Mouse (Mus musculus) liver, adult 2 months (tissue): ENCODE measurements around the gene Hdlbp. TPM values are rescaled to one million over a fixed set of nuclear protein-coding genes. Genes with fewer than 3 reads are reported as not detected.
A peak's percentile ranks its signal among the peaks of the same experiment; 100 is the strongest.
"Not testable (repeated sequence)": the region's sequence is repeated elsewhere in the genome, so short reads cannot be mapped to it uniquely, and the experiment has no call there.

Experiments used
- DNase-seq: peaks from one replicate; pipeline ENCODE4 v3.0.0-alpha.2; 2011; ENCODE audit warnings: low read depth, low spot score; ENCODE audit errors: extremely low read depth
- H3K27ac ChIP-seq: fragments of 200-500 bp; replicated peaks from 2 replicates; pipeline ENCODE4 v1.5.1; 2012; ENCODE audit warnings: low read depth, mild to moderate bottlenecking, control low read depth, inconsistent platforms, low read length; ENCODE audit not compliant: insufficient read depth
- H3K27me3 ChIP-seq: fragments of 200-500 bp; 2 replicates; pipeline ENCODE4 v1.6.1; 2012; ENCODE audit warnings: mild to moderate bottlenecking, moderate library complexity, low read length, inconsistent platforms; ENCODE audit not compliant: control insufficient read depth, insufficient read depth
- H3K36me3 ChIP-seq: fragments of 200-500 bp; 2 replicates; pipeline ENCODE4 v1.6.1; 2012; ENCODE audit warnings: low read length, inconsistent platforms; ENCODE audit not compliant: control insufficient read depth, insufficient read depth
- H3K4me1 ChIP-seq: fragments of 200-500 bp; 2 replicates; pipeline ENCODE4 v1.6.1; 2011; ENCODE audit warnings: low read length; ENCODE audit not compliant: control insufficient read depth, insufficient read depth
- H3K4me3 ChIP-seq: fragments of 200-500 bp; 2 replicates; pipeline ENCODE4 v1.5.1; 2011; ENCODE audit warnings: low read depth, mild to moderate bottlenecking, control low read depth, low read length, moderate library complexity; ENCODE audit not compliant: insufficient read depth
- H3K79me2 ChIP-seq: fragments of 200-500 bp; 2 replicates; pipeline ENCODE4 v1.6.1; 2012; ENCODE audit warnings: inconsistent platforms, mild to moderate bottlenecking, low read length, moderate library complexity; ENCODE audit not compliant: control insufficient read depth, insufficient read depth
- H3K9ac ChIP-seq: fragments of 200-500 bp; 2 replicates; pipeline ENCODE4 v1.6.1; 2012; ENCODE audit warnings: low read depth, mild to moderate bottlenecking, control low read depth, inconsistent platforms, low read length
- CTCF ChIP-seq: fragments of 200-500 bp; IDR thresholded peaks from 2 replicates; pipeline ENCODE4 v1.5.1; 2011; ENCODE audit warnings: low read depth, low read length, control low read depth
- POLR2A ChIP-seq: fragments of 200-500 bp; IDR thresholded peaks from 2 replicates; pipeline ENCODE4 v1.6.1; 2011; ENCODE audit warnings: low read length, control low read depth; ENCODE audit not compliant: insufficient read depth; ENCODE audit errors: extremely low read depth
- WGBS: fragments of 180-500 bp; shearing (Covaris S2); methylation state at CpG from one replicate; pipeline ENCODE4 v1.1.7; 2018; 5-methylcytosine and 5-hydroxymethylcytosine counted together
- polyA plus RNA-seq: library from polyadenylated mRNA; depleted of rRNA; stranded (reverse); fragments of >200 nt; gene quantifications from 2 replicates; pipeline ENCODE4 v1.2.3, GENCODE M21; 2012
- total RNA-seq: library from RNA; depleted of rRNA; stranded (reverse); fragments of >200 nt; gene quantifications from 2 replicates; pipeline ENCODE4 v1.2.3, GENCODE M21; 2014

The Hdlbp gene
- total and polyA plus RNA-seq, 2 experiments = 119 to 169 TPM

DNA sequence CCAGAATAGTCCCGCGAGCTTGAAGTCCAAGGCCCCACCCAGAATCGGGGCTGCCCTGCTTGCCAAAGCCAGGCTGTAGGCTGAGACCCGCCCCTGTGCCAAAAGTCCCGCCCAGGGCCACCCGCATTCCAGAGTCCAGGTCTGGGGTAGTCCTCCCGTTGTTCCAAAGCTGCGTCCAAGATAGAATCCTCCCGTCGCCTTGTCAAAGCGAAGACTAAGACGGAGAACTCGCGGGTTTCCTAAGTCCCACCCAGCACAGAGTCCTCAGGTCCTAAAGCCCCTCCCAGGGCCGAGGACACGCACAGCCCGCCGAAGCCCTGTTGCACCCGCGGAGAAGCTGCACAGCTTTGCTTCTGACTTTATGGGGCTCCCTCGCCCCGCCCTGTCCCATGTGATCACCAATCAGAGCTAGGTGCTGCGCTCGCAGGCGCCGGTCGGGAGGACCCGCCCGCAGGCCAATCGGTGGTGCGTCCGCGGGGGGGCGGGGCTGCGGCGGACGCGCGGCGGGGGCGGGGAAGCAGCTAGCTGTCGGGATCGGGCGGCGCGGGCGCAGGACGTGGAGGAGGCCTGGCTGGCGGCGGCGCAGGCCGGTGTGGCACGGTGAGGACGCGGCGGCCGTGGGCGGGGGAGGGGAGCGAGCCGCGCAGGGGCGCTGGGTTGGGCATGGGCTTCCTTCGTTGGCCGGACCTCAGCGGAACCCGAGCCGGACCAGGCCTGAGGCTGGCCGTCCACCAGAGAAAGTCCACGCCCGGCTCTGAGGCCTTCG lies 33.2 kb upstream of the Hdlbp start, which contains the start of gene Farp2:
Gene Farp2, plus strand, starts transcription at position 495 of the 766 bp plus-strand sequence.
- H3K9ac ChIP-seq = peak within 1 kb of the TSS; percentile 87
- TF ChIP-seq POLR2A (peak; percentile 94), CTCF (no peak)
- H3K36me3 ChIP-seq = peaks cover 7% of the 10 kb centered on the region
- 2% methylated on average over 68 of the region's 71 CpGs for WGBS
- peak within 1 kb of the TSS; percentile 83 for H3K4me3 ChIP-seq
- no peaks in the 10 kb centered on the region for H3K27me3 ChIP-seq
- H3K79me2 ChIP-seq = peaks cover 24% of the 10 kb centered on the region
- H3K27ac ChIP-seq = peak within 1 kb of the TSS; percentile 89
- peaks cover 12% of the 10 kb centered on the region; the same call in 1 of the 2 replicates for H3K4me1 ChIP-seq
- peak; percentile 89 for DNase-seq

DNA sequence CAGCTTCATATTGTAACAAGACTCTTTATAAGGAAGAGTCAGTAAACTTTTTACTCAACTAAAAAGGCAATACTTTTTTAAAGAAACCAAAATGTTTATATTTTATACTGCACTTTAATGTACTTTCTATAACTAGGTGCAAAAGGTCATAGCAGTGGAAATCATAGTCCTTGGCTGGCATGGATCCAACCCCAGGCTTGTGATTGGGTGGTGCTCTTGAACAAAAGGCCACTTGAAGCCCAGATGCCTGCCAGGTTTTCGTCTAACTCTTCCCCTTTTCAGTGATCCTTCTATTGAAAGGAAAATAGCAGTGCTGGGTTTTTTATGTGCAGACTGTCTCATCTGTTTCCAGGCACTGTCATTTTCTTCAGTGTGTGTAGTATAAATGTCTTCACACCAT lies 30.0 kb upstream of the Hdlbp start:
- H3K27me3 ChIP-seq, H3K4me1 ChIP-seq, H3K27ac ChIP-seq, DNase-seq, H3K4me3 ChIP-seq, H3K9ac ChIP-seq: not testable (repeated sequence)
- 27% methylated on average over 1 of the region's 1 CpGs for WGBS
- peaks cover 10% of the 10 kb centered on the region for H3K79me2 ChIP-seq
- H3K36me3 ChIP-seq = peaks cover 22% of the 10 kb centered on the region

DNA sequence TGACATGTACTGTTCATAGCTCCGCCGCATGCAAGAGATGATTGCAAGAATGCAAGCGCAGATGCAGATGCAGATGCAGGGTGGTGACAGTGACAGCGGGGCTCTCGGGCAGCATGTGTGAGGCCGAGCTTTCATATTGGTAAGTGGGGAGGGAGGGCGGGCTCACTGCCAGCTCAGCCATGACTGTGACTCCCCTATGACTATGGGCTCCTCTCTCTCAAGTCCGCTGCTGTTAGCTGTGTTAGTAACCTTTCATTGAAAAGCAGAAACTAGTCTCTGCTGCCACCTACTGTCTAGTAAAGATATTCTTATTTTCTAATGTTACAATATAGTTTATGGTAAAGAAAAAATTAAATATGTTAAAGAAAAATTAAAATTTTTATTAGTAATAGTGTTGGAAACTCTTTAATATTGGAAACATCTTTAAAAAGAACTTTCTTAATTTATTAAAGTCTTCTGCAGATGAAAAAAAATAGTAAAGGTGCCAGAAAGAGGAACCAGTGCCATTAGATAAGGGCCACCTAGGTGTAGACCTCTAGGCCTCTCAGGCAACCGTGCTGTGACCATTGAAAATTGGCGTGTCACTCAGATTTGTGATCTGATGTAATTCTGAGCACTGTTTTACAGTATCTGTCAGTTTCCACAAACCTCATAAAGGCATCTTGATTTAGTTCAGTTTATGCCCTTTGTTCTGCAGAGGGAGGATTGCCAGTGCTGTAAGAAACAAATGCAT lies 28.5 kb upstream of the Hdlbp start:
- peak; percentile 46 for DNase-seq
- no peaks in the 10 kb centered on the region for H3K79me2 ChIP-seq
- H3K36me3 ChIP-seq = peaks cover 30% of the 10 kb centered on the region
- H3K27me3 ChIP-seq = no peaks in the 10 kb centered on the region
- WGBS = 60% methylated on average over 10 of the region's 10 CpGs
- H3K9ac ChIP-seq = no peak overlapping the region
- H3K27ac ChIP-seq = no peak overlapping the region
- H3K4me3 ChIP-seq = no peak overlapping the region
- TF ChIP-seq POLR2A = no peak
- peak; percentile 18; the same call in 1 of the 2 replicates for TF ChIP-seq CTCF
- H3K4me1 ChIP-seq = 0 out of 2 replicates have a peak, but pooled peaks cover 1% of the 10 kb centered on the region

DNA sequence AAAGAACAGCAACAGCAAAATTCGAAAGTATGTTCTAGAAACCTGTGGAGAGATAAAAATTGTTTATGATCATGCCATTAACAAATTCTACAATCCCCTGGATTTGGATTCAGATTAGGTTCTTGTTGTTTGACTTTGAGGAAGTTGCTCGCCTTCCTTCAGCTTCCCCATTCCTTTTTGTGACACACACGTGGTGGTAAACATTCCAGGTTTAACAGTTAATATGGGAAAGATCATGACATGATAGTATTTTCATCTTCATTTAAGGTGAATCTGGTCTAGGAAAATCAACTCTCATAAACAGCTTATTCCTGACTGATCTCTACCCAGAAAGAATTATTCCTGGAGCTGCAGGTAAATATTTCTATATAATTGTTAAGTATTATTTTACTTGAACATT lies 16.7 kb upstream of the Hdlbp start:
- Histone ChIP-seq H3K36me3 (peaks cover 45% of the 10 kb centered on the region), H3K27ac (no peak overlapping the region), H3K79me2 (no peaks in the 10 kb centered on the region; the same call in 1 of the 2 replicates), H3K27me3 (no peaks in the 10 kb centered on the region), H3K9ac (no peak overlapping the region), H3K4me1 (no peaks in the 10 kb centered on the region), H3K4me3 (no peak overlapping the region)
- DNase-seq = no peak
- TF ChIP-seq POLR2A = no peak
- TF ChIP-seq CTCF = no peak
- 81% methylated on average over 3 of the region's 3 CpGs for WGBS

DNA sequence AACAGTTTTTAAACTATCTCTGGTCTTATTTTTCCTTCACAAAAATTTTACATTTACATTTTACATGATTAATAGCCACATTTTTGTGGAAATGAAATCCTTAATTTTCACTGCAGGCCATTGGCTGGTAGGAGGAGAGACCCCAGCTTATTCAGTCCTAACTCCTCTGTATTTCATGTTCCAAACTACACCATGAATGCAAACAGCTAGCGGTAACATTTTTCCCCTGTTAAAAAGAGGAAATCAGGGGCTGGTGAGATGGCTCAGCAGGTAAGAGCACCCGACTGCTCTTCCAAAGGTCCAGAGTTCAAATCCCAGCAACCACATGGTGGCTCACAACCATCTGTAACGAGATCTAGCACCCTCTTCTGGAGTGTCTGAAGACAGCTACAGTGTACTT lies 7.7 kb upstream of the Hdlbp start:
- DNase-seq, H3K4me1 ChIP-seq, H3K36me3 ChIP-seq, H3K27ac ChIP-seq, H3K27me3 ChIP-seq, H3K4me3 ChIP-seq, H3K9ac ChIP-seq: not testable (repeated sequence)
- peaks cover 12% of the 10 kb centered on the region; the same call in 1 of the 2 replicates for H3K79me2 ChIP-seq
- 72% methylated on average over 3 of the region's 3 CpGs for WGBS
